Mouse (Mus musculus): ENCODE measurements at regions not wholly inside any gene's neighbourhood (a gene's known extent, or its start where the extent isn't known, plus 50 kb on each side); places are given as distances from the start of the nearest gene placed in this dataset.

GRCm38 (mm10) chr5:105983131-105983530 is 106.8 kb downstream of the Zfp326 start:
- ATAC-seq (ENCODE audit: insufficient number of reproducible peaks, low FRiP score, low TSS enrichment) = no peak

- no peak for ATAC-seq (ENCODE audit: insufficient number of reproducible peaks, low FRiP score, low TSS enrichment)
These were observed 100.4 kb downstream of the Zfp326 start for GRCm38 (mm10) chr5:105976746-105977145.

- no peak for ATAC-seq (ENCODE audit: insufficient number of reproducible peaks, low FRiP score, low TSS enrichment)
These were observed 99.7 kb downstream of the Zfp326 start for GRCm38 (mm10) chr5:105976076-105976475.

- no peak for ATAC-seq (ENCODE audit: insufficient number of reproducible peaks, low FRiP score, low TSS enrichment)
These were observed 99.1 kb downstream of the Zfp326 start for GRCm38 (mm10) chr5:105975275-105976011.

- no peak for ATAC-seq (ENCODE audit: insufficient number of reproducible peaks, low FRiP score, low TSS enrichment)
These were observed 98.3 kb downstream of the Zfp326 start for GRCm38 (mm10) chr5:105974576-105975177.

All from cerebellum, adult (tissue).